Mouse (Mus musculus) embryonic facial prominence, embryonic 11.5 days (tissue): ENCODE measurements around the gene Mapt. TPM values are rescaled to one million over a fixed set of nuclear protein-coding genes. Genes with fewer than 3 reads are reported as not detected.
A peak's percentile ranks its signal among the peaks of the same experiment; 100 is the strongest.

Experiments used
- ATAC-seq: fragments of 200-750 bp; cut with Nextera tagmentation; replicated peaks from 2 replicates; pipeline ENCODE4 v1.8.0; 2017; ENCODE audit warnings: low read depth; ENCODE audit not compliant: insufficient number of reproducible peaks, low FRiP score, low TSS enrichment
- DNase-seq: peaks from one replicate; pipeline ENCODE4 v3.0.0-alpha.2; 2015; ENCODE audit warnings: low spot score
- H3K27ac ChIP-seq: fragments of 300-500 bp; sonication (generic); replicated peaks from 2 replicates; pipeline ENCODE4 v1.5.1; 2014; ENCODE audit warnings: mild to moderate bottlenecking, low read depth, low read length, control low read depth
- H3K27me3 ChIP-seq: fragments of 300-500 bp; sonication (generic); 2 replicates; pipeline ENCODE4 v1.6.1; 2014; ENCODE audit warnings: mild to moderate bottlenecking, low read length, moderate library complexity, mixed read lengths; ENCODE audit not compliant: control insufficient read depth, insufficient read depth
- H3K36me3 ChIP-seq: fragments of 300-500 bp; sonication (generic); replicated peaks from 2 replicates; pipeline ENCODE4 v1.6.1; 2014; ENCODE audit warnings: low read depth, mild to moderate bottlenecking, low read length, moderate library complexity, mixed read lengths; ENCODE audit not compliant: control insufficient read depth, insufficient read depth
- H3K4me1 ChIP-seq: fragments of 300-500 bp; sonication (generic); 2 replicates; pipeline ENCODE4 v1.6.1; 2014; ENCODE audit warnings: low read length, mixed read lengths; ENCODE audit not compliant: control insufficient read depth, insufficient read depth
- H3K4me2 ChIP-seq: fragments of 300-500 bp; sonication (generic); 2 replicates; pipeline ENCODE4 v1.6.1; 2014; ENCODE audit warnings: low read depth, mild to moderate bottlenecking, control low read depth, low read length, moderate library complexity
- H3K4me3 ChIP-seq: fragments of 300-500 bp; sonication (generic); 2 replicates; pipeline ENCODE4 v1.5.1; 2014; ENCODE audit warnings: low read depth, low read length, control low read depth
- H3K9ac ChIP-seq: fragments of 300-500 bp; sonication (generic); replicated peaks from 2 replicates; pipeline ENCODE4 v1.6.1; 2014; ENCODE audit warnings: mild to moderate bottlenecking, control low read depth, low read length
- H3K9me3 ChIP-seq: fragments of 300-500 bp; sonication (generic); replicated peaks from 2 replicates; pipeline ENCODE4 v1.6.1; 2016; ENCODE audit warnings: mild to moderate bottlenecking, low read length, inconsistent platforms, mixed read lengths; ENCODE audit not compliant: control insufficient read depth
- WGBS: fragments of 180-500 bp; shearing (Covaris S2); extraction: QIAGEN DNeasy Blood & Tissue Kit; methylation state at CpG from one replicate; pipeline ENCODE4 v1.1.7; 2014; 5-methylcytosine and 5-hydroxymethylcytosine counted together
- polyA plus RNA-seq: library from polyadenylated mRNA; unstranded; fragments of >200 nt; fragmentation: Nextera tagmentation; extraction: Ambion mirVana; gene quantifications from 2 replicates; pipeline ENCODE4 v1.2.1, GENCODE M21; 2014

Mapt gene
- polyA plus RNA-seq, result 18.2 and 27.1 TPM in 2 replicates

- ATAC-seq (peak; percentile 69), DNase-seq (peak; percentile 92)
- Histone ChIP-seq H3K27me3 (peaks cover 30% of the 10 kb centered on the region), H3K4me2 (peak within 1 kb of the TSS; percentile 95), H3K9me3 (no peaks in the 10 kb centered on the region), H3K4me1 (no peaks in the 10 kb centered on the region; the same call in 1 of the 2 replicates), H3K36me3 (no peaks in the 10 kb centered on the region), H3K9ac (peak within 1 kb of the TSS; percentile 74), H3K4me3 (peak within 1 kb of the TSS; percentile 54), H3K27ac (no peak within 1 kb of the TSS)
- WGBS, result under 1% methylated on average over 57 of the region's 94 CpGs
These were observed at the start of gene Mapt for GRCm38 (mm10) chr11:104231041-104231911. Mapt (plus strand) TSS chr11:104231390.

DNA sequence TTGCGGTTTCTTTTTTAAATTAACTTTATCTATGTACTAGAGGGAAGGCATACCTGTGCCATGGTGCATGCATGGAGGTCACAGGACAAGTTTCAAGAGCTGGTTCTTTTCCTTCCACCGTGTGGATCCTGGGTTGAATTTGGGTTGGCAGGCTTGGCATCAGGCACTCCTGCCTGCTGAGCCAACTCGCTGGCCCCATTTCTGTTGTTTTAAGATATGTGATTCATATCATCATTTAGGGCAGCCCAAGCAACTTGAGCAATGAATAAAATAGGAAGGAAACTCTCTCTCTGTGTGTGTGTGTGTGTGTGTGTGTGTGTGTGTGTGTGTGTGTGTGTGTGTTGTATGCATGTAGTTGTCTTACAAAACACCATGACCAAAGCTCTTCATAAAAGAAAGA is 49.0 kb upstream of the Mapt start:
- Histone ChIP-seq H3K9ac (no peak overlapping the region), H3K4me2 (no peak overlapping the region), H3K27me3 (no peaks in the 10 kb centered on the region), H3K4me1 (no peaks in the 10 kb centered on the region), H3K9me3 (no peaks in the 10 kb centered on the region), H3K36me3 (no peaks in the 10 kb centered on the region), H3K27ac (no peak overlapping the region), H3K4me3 (no peak overlapping the region)
- ATAC-seq (no peak), DNase-seq (no peak)
- 87% methylated on average over 3 of the region's 3 CpGs for WGBS

GRCm38 (mm10) chr11:104186135-104186836 is 44.9 kb upstream of the Mapt start, which contains the start of gene Sppl2c:
Sppl2c (plus strand) TSS chr11:104186327.
- Histone ChIP-seq H3K9me3 (no peaks in the 10 kb centered on the region), H3K4me2 (no peak within 1 kb of the TSS), H3K27ac (no peak within 1 kb of the TSS), H3K4me3 (no peak within 1 kb of the TSS), H3K4me1 (no peaks in the 10 kb centered on the region), H3K36me3 (no peaks in the 10 kb centered on the region), H3K27me3 (no peaks in the 10 kb centered on the region), H3K9ac (no peak within 1 kb of the TSS)
- ATAC-seq (no peak), DNase-seq (no peak)
- WGBS, result 83% methylated on average over 13 of the region's 13 CpGs

DNA sequence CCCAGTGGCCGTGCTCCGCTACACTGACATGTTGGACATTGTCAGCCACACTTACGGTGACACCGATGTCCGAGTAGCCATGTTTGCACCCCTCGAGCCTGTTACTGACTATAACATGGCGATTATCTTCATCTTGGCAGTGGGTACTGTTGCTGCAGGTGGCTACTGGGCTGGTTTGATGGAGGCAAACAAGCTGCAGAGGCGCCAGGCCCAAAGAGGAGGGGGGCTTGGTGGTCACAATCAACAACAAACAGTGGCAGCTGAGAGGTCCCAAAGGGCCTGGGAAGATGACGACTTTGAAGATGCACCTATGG is 44.4 kb upstream of the Mapt start:
- H3K4me2 ChIP-seq, result no peak overlapping the region
- no peaks in the 10 kb centered on the region for H3K36me3 ChIP-seq
- no peak for ATAC-seq
- WGBS, result 88% methylated on average over 9 of the region's 9 CpGs
- no peak overlapping the region for H3K9ac ChIP-seq
- no peaks in the 10 kb centered on the region for H3K27me3 ChIP-seq
- H3K9me3 ChIP-seq, result no peaks in the 10 kb centered on the region
- H3K4me3 ChIP-seq, result no peak overlapping the region
- DNase-seq, result no peak
- H3K4me1 ChIP-seq, result no peaks in the 10 kb centered on the region
- no peak overlapping the region for H3K27ac ChIP-seq

DNA sequence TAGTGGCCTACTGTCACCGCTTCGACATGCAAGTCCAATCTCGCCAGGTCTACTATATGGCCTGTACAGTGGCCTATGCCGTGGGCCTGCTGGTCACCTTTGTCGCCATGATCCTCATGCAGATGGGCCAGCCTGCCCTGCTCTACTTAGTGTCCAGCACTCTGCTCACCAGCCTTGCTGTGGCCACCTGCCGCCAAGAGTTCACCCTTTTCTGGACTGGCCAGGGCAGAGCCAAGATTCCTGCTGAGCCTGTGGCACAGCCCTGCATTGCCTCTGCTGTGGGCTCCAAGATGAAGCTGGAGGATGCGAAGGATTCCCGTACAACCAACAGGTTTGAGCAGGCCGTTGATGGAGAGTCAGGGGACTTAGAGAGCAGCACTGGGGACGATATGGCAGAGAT is 43.4 kb upstream of the Mapt start:
- DNase-seq, result no peak
- Histone ChIP-seq H3K9me3 (no peaks in the 10 kb centered on the region), H3K4me2 (no peak overlapping the region), H3K27ac (no peak overlapping the region), H3K36me3 (no peaks in the 10 kb centered on the region), H3K27me3 (no peaks in the 10 kb centered on the region), H3K4me3 (no peak overlapping the region), H3K4me1 (no peaks in the 10 kb centered on the region), H3K9ac (no peak overlapping the region)
- WGBS, result 92% methylated on average over 10 of the region's 10 CpGs
- no peak for ATAC-seq

DNA sequence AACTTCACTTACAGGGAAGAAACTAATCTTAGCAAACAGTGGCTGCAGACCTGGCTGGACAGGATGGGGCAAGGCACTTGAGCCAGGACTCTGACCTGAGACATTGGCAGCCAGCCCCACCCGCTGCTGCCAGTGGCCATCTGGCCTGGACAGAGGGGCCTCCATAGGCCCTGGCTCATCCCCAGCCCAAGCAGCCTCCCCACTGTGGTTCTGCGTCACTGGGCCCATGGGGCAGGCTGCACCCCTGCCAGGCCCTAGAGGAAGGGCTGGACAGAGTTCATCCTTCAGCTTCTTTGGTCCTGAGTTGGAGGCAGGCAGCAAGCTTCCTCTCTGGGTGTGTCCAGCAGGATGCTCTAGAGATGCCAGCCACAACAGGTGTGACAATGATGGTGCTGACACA is 41.2 kb upstream of the Mapt start:
- no peak for DNase-seq
- no peak for ATAC-seq
- H3K4me1 ChIP-seq, result no peaks in the 10 kb centered on the region
- H3K4me3 ChIP-seq, result no peak overlapping the region
- H3K9me3 ChIP-seq, result no peaks in the 10 kb centered on the region
- no peaks in the 10 kb centered on the region for H3K36me3 ChIP-seq
- WGBS, result 85% methylated on average over 2 of the region's 2 CpGs
- H3K27me3 ChIP-seq, result no peaks in the 10 kb centered on the region
- no peak overlapping the region for H3K27ac ChIP-seq
- no peak overlapping the region for H3K9ac ChIP-seq
- H3K4me2 ChIP-seq, result no peak overlapping the region

DNA sequence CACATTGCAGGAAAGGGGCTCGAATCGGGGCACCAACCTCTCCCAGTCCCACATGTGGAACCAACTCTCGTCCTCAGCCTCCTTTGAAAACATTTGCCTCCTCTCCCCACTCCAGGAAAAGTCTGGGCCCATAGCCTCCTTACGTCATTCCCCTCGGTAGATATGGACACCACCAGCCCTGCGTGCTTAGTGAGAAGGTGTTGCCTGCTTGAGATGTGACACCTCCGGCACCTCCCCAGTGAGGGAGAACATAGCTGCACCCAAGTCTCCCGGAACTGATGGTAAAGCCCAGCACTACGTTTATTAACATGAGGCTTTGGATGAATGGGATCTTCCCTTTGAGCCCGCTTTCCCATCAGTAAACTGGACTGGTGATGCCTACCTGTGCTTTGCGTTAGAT is 35.8 kb upstream of the Mapt start:
- H3K9ac ChIP-seq, result no peak overlapping the region
- ATAC-seq (no peak), DNase-seq (no peak)
- H3K36me3 ChIP-seq, result no peaks in the 10 kb centered on the region
- H3K4me2 ChIP-seq, result no peak overlapping the region
- WGBS, result 73% methylated on average over 11 of the region's 11 CpGs
- no peaks in the 10 kb centered on the region for H3K4me1 ChIP-seq
- no peaks in the 10 kb centered on the region for H3K27me3 ChIP-seq
- H3K9me3 ChIP-seq, result no peaks in the 10 kb centered on the region
- H3K27ac ChIP-seq, result no peak overlapping the region
- no peak overlapping the region for H3K4me3 ChIP-seq

DNA sequence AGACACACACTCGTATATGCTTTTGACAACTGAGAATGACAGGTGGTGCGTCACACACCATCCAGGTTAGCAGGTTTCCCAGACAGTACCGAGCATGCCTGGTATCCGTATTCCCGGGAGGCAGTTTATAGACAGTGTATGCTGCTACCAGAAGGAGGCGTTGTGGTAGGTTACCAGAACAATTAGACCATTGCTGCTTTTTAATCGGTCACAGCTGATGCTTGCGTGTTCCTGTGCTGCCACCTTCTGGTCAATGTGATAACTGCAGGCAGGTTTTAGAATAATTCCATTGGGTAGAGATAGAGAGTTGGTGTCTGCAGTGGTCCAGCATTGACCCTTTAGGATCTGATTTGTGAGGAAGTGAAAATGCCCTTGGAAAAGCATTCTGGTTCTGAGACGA is 35.4 kb upstream of the Mapt start:
- WGBS, result 10% methylated on average over 9 of the region's 9 CpGs
- Histone ChIP-seq H3K9ac (no peak overlapping the region), H3K27me3 (no peaks in the 10 kb centered on the region), H3K4me3 (no peak overlapping the region), H3K27ac (no peak overlapping the region), H3K36me3 (no peaks in the 10 kb centered on the region), H3K9me3 (no peaks in the 10 kb centered on the region), H3K4me1 (no peaks in the 10 kb centered on the region), H3K4me2 (no peak overlapping the region)
- DNase-seq (peak; percentile 93), ATAC-seq (peak; percentile 79)
